Mouse (Mus musculus): ENCODE data around the gene Fos.

- TF ChIP-seq POLR2A (IDR thresholded peaks at IDR 0.05; ENCODE audit: control insufficient read depth, low read depth, low read length), result no peak
- TF ChIP-seq CTCF (IDR thresholded peaks at IDR 0.05; ENCODE audit: control insufficient read depth, insufficient read depth, insufficient replicate concordance, low read depth, low read length), result no peak
These were observed 5.5 kb downstream of the Fos start for GRCm38 (mm10) chr12:85479190-85479589.

Measured in testis, adult 2 months (tissue).